Mouse (Mus musculus) CH12.LX (cell line): ENCODE results near the gene 2300002M23Rik. TPM values are rescaled to one million over a fixed set of nuclear protein-coding genes. Genes with fewer than 3 reads are reported as not detected.

ENCODE experiments used
- DNase-seq: peaks from one replicate; pipeline ENCODE4 v3.0.0-alpha.2; 2013; ENCODE audit errors: extremely low read depth
- H3K27ac ChIP-seq: 2 replicates; pipeline ENCODE4 v1.5.1; 2012; ENCODE audit warnings: low read depth, mild to moderate bottlenecking, control low read depth, moderate library complexity; ENCODE audit not compliant: insufficient read depth
- H3K27me3 ChIP-seq: replicated peaks from 2 replicates; pipeline ENCODE3; 2012; ENCODE audit warnings: inconsistent platforms
- H3K36me3 ChIP-seq, 2 experiments: replicated peaks in 1 of 2; 2 replicates each; pipeline versions ENCODE3 to v1.6.1; 2012; ENCODE audit warnings: inconsistent platforms in 1 of 2, low read length in 1 of 2, mild to moderate bottlenecking in 1 of 2, mixed read lengths in 1 of 2, moderate library complexity in 1 of 2; ENCODE audit not compliant: control insufficient read depth in 1 of 2, insufficient read depth in 1 of 2
- H3K4me1 ChIP-seq, 2 experiments: 2 replicates each; pipeline ENCODE4 v1.6.1; 2012; ENCODE audit warnings: inconsistent platforms in 1 of 2, moderate library complexity in 1 of 2; ENCODE audit not compliant: insufficient read depth in 2 of 2, control insufficient read depth in 1 of 2
- H3K4me2 ChIP-seq: 2 replicates; pipeline ENCODE4 v1.6.1; 2012; ENCODE audit warnings: low read depth, mild to moderate bottlenecking, control low read depth; ENCODE audit not compliant: poor library complexity, insufficient read depth, severe bottlenecking
- H3K4me3 ChIP-seq, 3 experiments: fragments of 150-350 bp in 1 of 3; sonication (generic) in 1 of 3; replicated peaks in 1 of 3; 2 replicates each; pipeline versions ENCODE3 to v1.5.1; 2011 to 2012; ENCODE audit warnings: low read depth in 2 of 3, low read length in 2 of 3, mild to moderate bottlenecking in 2 of 3, moderate library complexity in 2 of 3, control low read depth in 1 of 3, improper control_type of control experiment in 1 of 3, inconsistent platforms in 1 of 3, mixed read lengths in 1 of 3; ENCODE audit not compliant: poor library complexity in 1 of 3
- H3K79me2 ChIP-seq: replicated peaks from 2 replicates; pipeline ENCODE4 v1.6.1; 2012; ENCODE audit warnings: mild to moderate bottlenecking, moderate library complexity; ENCODE audit not compliant: control insufficient read depth, poor library complexity, insufficient read depth, severe bottlenecking; ENCODE audit errors: extremely low read depth
- H3K9ac ChIP-seq: 2 replicates; pipeline ENCODE4 v1.6.1; 2012; ENCODE audit warnings: low read depth, mild to moderate bottlenecking, control low read depth, moderate library complexity; ENCODE audit not compliant: insufficient read depth
- H3K9me3 ChIP-seq: replicated peaks from 2 replicates; pipeline ENCODE3; 2012; ENCODE audit warnings: low read length, inconsistent platforms, mixed read lengths
- BHLHE40 ChIP-seq: IDR thresholded peaks from 2 replicates; pipeline ENCODE4 v1.6.1; 2011; ENCODE audit warnings: mild to moderate bottlenecking, low read depth, low read length, improper control_type of control experiment
- CHD1 ChIP-seq: IDR thresholded peaks from 2 replicates; pipeline ENCODE4 v1.6.1; 2012; ENCODE audit warnings: low read depth, low read length, improper control_type of control experiment, inconsistent platforms
- CHD2 ChIP-seq: IDR thresholded peaks from 2 replicates; pipeline ENCODE4 v1.6.1; 2011; ENCODE audit warnings: low read length, improper control_type of control experiment
- CTCF ChIP-seq, 2 experiments: IDR thresholded peaks in 1 of 2; conservative IDR thresholded peaks in 1 of 2; 2 replicates each; pipeline ENCODE4 v1.5.1; 2011 to 2012; ENCODE audit warnings: low read depth in 2 of 2, low read length in 2 of 2, improper control_type of control experiment in 1 of 2, inconsistent platforms in 1 of 2, mild to moderate bottlenecking in 1 of 2, moderate library complexity in 1 of 2
- GABPA ChIP-seq: IDR thresholded peaks from 2 replicates; pipeline ENCODE4 v1.6.1; 2012; ENCODE audit warnings: low read depth, low read length, improper control_type of control experiment, inconsistent platforms; ENCODE audit not compliant: insufficient replicate concordance
- IRF4 ChIP-seq: IDR thresholded peaks from 2 replicates; pipeline ENCODE4 v1.6.1; 2014; ENCODE audit warnings: low read depth, mild to moderate bottlenecking, inconsistent platforms, low read length, improper control_type of control experiment
- JUND ChIP-seq: conservative IDR thresholded peaks from 2 replicates; pipeline ENCODE4 v1.6.1; 2011; ENCODE audit warnings: low read depth, low read length, improper control_type of control experiment
- KAT2A ChIP-seq: IDR thresholded peaks from 2 replicates; pipeline ENCODE4 v1.6.1; 2012; ENCODE audit warnings: low read length, improper control_type of control experiment, inconsistent platforms; ENCODE audit not compliant: insufficient replicate concordance
- MAFK ChIP-seq: IDR thresholded peaks from 2 replicates; pipeline ENCODE4 v1.6.1; 2011; ENCODE audit warnings: low read length, improper control_type of control experiment; ENCODE audit not compliant: insufficient replicate concordance
- NELFE ChIP-seq: IDR thresholded peaks from 2 replicates; pipeline ENCODE4 v1.6.1; 2011; ENCODE audit warnings: low read depth, low read length, improper control_type of control experiment
- POLR2AphosphoS2 ChIP-seq: IDR thresholded peaks from 2 replicates; pipeline ENCODE4 v1.6.1; 2011; ENCODE audit warnings: low read depth, low read length, improper control_type of control experiment
- RAD21 ChIP-seq: IDR thresholded peaks from 2 replicates; pipeline ENCODE4 v1.6.1; 2011; ENCODE audit warnings: low read depth, mild to moderate bottlenecking, low read length, improper control_type of control experiment, moderate library complexity
- RCOR1 ChIP-seq: conservative IDR thresholded peaks from 2 replicates; pipeline ENCODE4 v1.6.1; 2012; ENCODE audit warnings: low read depth, mild to moderate bottlenecking, inconsistent platforms, low read length, improper control_type of control experiment
- SIN3A ChIP-seq: IDR thresholded peaks from 2 replicates; pipeline ENCODE4 v1.6.1; 2012; ENCODE audit warnings: low read length, improper control_type of control experiment, inconsistent platforms
- SMC3 ChIP-seq: IDR thresholded peaks from 2 replicates; pipeline ENCODE4 v1.6.1; 2011; ENCODE audit warnings: low read depth, low read length, improper control_type of control experiment
- UBTF ChIP-seq: IDR thresholded peaks from 2 replicates; pipeline ENCODE4 v1.6.1; 2012; ENCODE audit warnings: low read depth, mild to moderate bottlenecking, inconsistent platforms, low read length, improper control_type of control experiment, moderate library complexity
- USF1 ChIP-seq: IDR thresholded peaks from 2 replicates; pipeline ENCODE4 v1.6.1; 2014; ENCODE audit warnings: low read depth, mild to moderate bottlenecking, inconsistent platforms, low read length, improper control_type of control experiment
- ZKSCAN1 ChIP-seq: IDR thresholded peaks from 2 replicates; pipeline ENCODE4 v1.6.1; 2012; ENCODE audit warnings: low read depth, inconsistent platforms, low read length, improper control_type of control experiment, borderline replicate concordance
- dilution Hi-C: fragments of 300-500 bp; cut with MboI; formaldehyde crosslinking; loops from 2 replicates; pipeline ENCODE4 v1.14.3; 2020; ENCODE audit warnings: low sequenced_read_pairs; ENCODE audit not compliant: extremely low pct_unique_long_range_greater_than_20kb, extremely low pct_ligation_motif_present
- in situ Hi-C: fragments of 300-500 bp; cut with MboI; formaldehyde crosslinking; loops from 3 replicates; pipeline ENCODE4 v1.14.3; 2019; ENCODE audit warnings: low sequenced_read_pairs, low pct_ligation_motif_present, low pct_unique_long_range_greater_than_20kb, mixed read lengths
- polyA plus RNA-seq: library from polyadenylated mRNA; unstranded; fragments of >175 nt; gene quantifications from 2 replicates; pipeline ENCODE4 v1.2.1, GENCODE M21; 2012; ENCODE audit warnings: low read depth; ENCODE audit not compliant: insufficient read length
- total RNA-seq, 2 experiments: library from RNA; depleted of rRNA; stranded (reverse); fragments of 300-350 nt in 1 of 2; fragments of >200 nt in 1 of 2; gene quantifications; 2 replicates each; pipeline ENCODE4 v1.2.3; 2012 to 2014

The 2300002M23Rik gene
- total and polyA plus RNA-seq, 3 experiments: not detected

GRCm38 (mm10) chr17:35532901-35533300, 34.3 kb upstream of the 2300002M23Rik start, which contains the start of gene Psors1c2:
Psors1c2 (plus strand) TSS chr17:35533201.
- H3K36me3 ChIP-seq: peaks cover 15 to 37% of the 10 kb centered on the region in 2 experiments
- DNase-seq: no peak
- no peak within 1 kb of the TSS for H3K4me2 ChIP-seq
- no peak within 1 kb of the TSS for H3K4me3 ChIP-seq
- H3K27me3 ChIP-seq: peaks cover 2% of the 10 kb centered on the region
- H3K9ac ChIP-seq: no peak within 1 kb of the TSS
- no peaks in the 10 kb centered on the region for H3K79me2 ChIP-seq
- dilution Hi-C loops: no loop called here
- no peaks in the 10 kb centered on the region for H3K9me3 ChIP-seq
- in situ Hi-C loops: no loop called here
- H3K27ac ChIP-seq: no peak within 1 kb of the TSS
- TF ChIP-seq CHD1: no peak
- TF ChIP-seq GABPA: no peak
- no peak for TF ChIP-seq BHLHE40
- TF ChIP-seq IRF4: no peak
- TF ChIP-seq UBTF: no peak
- TF ChIP-seq ZKSCAN1: no peak
- TF ChIP-seq RCOR1: no peak
- TF ChIP-seq CHD2: no peak
- TF ChIP-seq JUND: no peak
- TF ChIP-seq POLR2AphosphoS2: no peak
- no peak for TF ChIP-seq KAT2A
- TF ChIP-seq USF1: no peak
- TF ChIP-seq SMC3: no peak
- no peak for TF ChIP-seq NELFE
- TF ChIP-seq MAFK: no peak
- TF ChIP-seq, all 38 proteins: peak for 0
- H3K4me1 ChIP-seq: peaks cover 0 to 4% of the 10 kb centered on the region in 2 experiments; a peak in 1 of 4 replicates

- Histone ChIP-seq H3K4me2 (peak overlapping the region; percentile 65; the same call in 1 of the 2 replicates), H3K4me3 (no peak overlapping the region), H3K27ac (no peak overlapping the region), H3K4me1 (peaks cover 0 to 4% of the 10 kb centered on the region in 2 experiments; a peak in 1 of 4 replicates), H3K27me3 (peaks cover 3% of the 10 kb centered on the region), H3K9ac (no peak overlapping the region), H3K79me2 (no peaks in the 10 kb centered on the region), H3K9me3 (no peaks in the 10 kb centered on the region), H3K36me3 (peaks cover 5 to 23% of the 10 kb centered on the region in 2 experiments)
- in situ Hi-C loops (no loop called here), dilution Hi-C loops (no loop called here)
- DNase-seq: peak; percentile 77
- no peak for TF ChIP-seq POLR2AphosphoS2
- TF ChIP-seq CTCF (conservative IDR thresholded peaks at IDR 0.05 in 1 of 2, IDR thresholded peaks at IDR 0.05 in 1 of 2; ENCODE audit: low read depth in 2 of 2, low read length in 2 of 2): peak; percentile 83 to 90
- no peak for TF ChIP-seq KAT2A
- TF ChIP-seq RAD21: peak; percentile 42
- peak; percentile 81 for TF ChIP-seq SMC3
- TF ChIP-seq SIN3A: 0 out of 2 replicates have a peak, but pooled peaks have one; percentile 15
These were observed 32.9 kb upstream of the 2300002M23Rik start for GRCm38 (mm10) chr17:35534343-35534742.
